Mouse (Mus musculus) embryonic facial prominence, embryonic 15.5 days (tissue): ENCODE results near the gene Vwf. TPM values are rescaled to one million over a fixed set of nuclear protein-coding genes. Genes with fewer than 3 reads are reported as not detected.
A peak's percentile ranks its signal among the peaks of the same experiment; 100 is the strongest.

Experiments used
- ATAC-seq: fragments of 200-750 bp; cut with Nextera tagmentation; 2 replicates; pipeline ENCODE4 v1.8.0; 2017; ENCODE audit warnings: low read depth, moderate TSS enrichment; ENCODE audit not compliant: insufficient number of reproducible peaks, low FRiP score, low TSS enrichment
- H3K27ac ChIP-seq: fragments of 300-500 bp; sonication (generic); replicated peaks from 2 replicates; pipeline ENCODE4 v1.5.1; 2015; ENCODE audit warnings: mild to moderate bottlenecking, inconsistent platforms
- H3K27me3 ChIP-seq: fragments of 300-500 bp; sonication (generic); 2 replicates; pipeline ENCODE4 v1.6.1; 2015; ENCODE audit warnings: inconsistent platforms
- H3K36me3 ChIP-seq: fragments of 300-500 bp; sonication (generic); 2 replicates; pipeline ENCODE4 v1.6.1; 2015; ENCODE audit warnings: mild to moderate bottlenecking, inconsistent platforms
- H3K4me1 ChIP-seq: fragments of 300-500 bp; sonication (generic); 2 replicates; pipeline ENCODE4 v1.6.1; 2015; ENCODE audit warnings: inconsistent platforms
- H3K4me2 ChIP-seq: fragments of 300-500 bp; sonication (generic); replicated peaks from 2 replicates; pipeline ENCODE4 v1.6.1; 2015; ENCODE audit warnings: mild to moderate bottlenecking, inconsistent platforms
- H3K4me3 ChIP-seq: fragments of 300-500 bp; sonication (generic); replicated peaks from 2 replicates; pipeline ENCODE4 v1.5.1; 2015; ENCODE audit warnings: mild to moderate bottlenecking, inconsistent platforms
- H3K9ac ChIP-seq: fragments of 300-500 bp; sonication (generic); 2 replicates; pipeline ENCODE4 v1.6.1; 2015; ENCODE audit warnings: inconsistent platforms
- H3K9me3 ChIP-seq: fragments of 300-500 bp; sonication (generic); replicated peaks from 2 replicates; pipeline ENCODE4 v1.6.1; 2016; ENCODE audit warnings: inconsistent platforms
- WGBS: fragments of 180-500 bp; shearing (Covaris S2); methylation state at CpG from one replicate; pipeline ENCODE4 v1.1.7; 2015; 5-methylcytosine and 5-hydroxymethylcytosine counted together
- polyA plus RNA-seq: library from polyadenylated mRNA; unstranded; fragments of >200 nt; fragmentation: Nextera tagmentation; extraction: Ambion mirVana; gene quantifications from 2 replicates; pipeline ENCODE4 v1.2.1, GENCODE M21; 2015

The Vwf gene
- polyA plus RNA-seq, 1 experiment from 2014 or later, result 9.4 TPM

DNA sequence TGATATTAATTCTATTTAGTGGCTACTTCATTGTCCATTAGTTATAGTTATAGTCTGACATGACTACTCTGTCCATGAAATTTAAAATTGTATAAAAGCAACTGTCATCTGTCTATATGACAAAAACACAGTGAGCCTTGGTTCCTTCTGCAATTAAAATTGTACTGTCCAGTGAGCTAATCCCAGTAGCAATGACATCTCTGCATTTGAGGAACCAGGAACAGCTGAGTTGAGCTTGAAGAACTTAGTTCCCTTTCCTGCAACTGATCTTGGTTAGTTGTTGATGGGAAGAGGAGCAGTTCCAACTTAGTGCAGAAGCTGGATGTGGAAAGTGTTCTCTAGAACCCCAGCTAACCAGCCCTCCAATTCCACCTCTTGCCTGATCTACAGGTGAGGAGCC, 138.8 kb downstream of the Vwf start:
- H3K36me3 ChIP-seq, result no peaks in the 10 kb centered on the region
- no peak overlapping the region for H3K4me2 ChIP-seq
- H3K4me3 ChIP-seq, result no peak overlapping the region
- H3K27ac ChIP-seq, result no peak overlapping the region
- H3K4me1 ChIP-seq, result peaks cover 9% of the 10 kb centered on the region
- no peak overlapping the region for H3K9ac ChIP-seq
- no peaks in the 10 kb centered on the region for H3K9me3 ChIP-seq
- peaks cover 8% of the 10 kb centered on the region for H3K27me3 ChIP-seq
- ATAC-seq, result no peak

GRCm38 (mm10) chr6:125687986-125688385, 141.4 kb downstream of the Vwf start:
- no peak overlapping the region for H3K9ac ChIP-seq
- H3K4me2 ChIP-seq, result no peak overlapping the region
- H3K27ac ChIP-seq, result no peak overlapping the region
- whole genome bisulfite sequencing, result 47% methylated on average over 1 of the region's 1 CpGs
- H3K4me3 ChIP-seq, result no peak overlapping the region
- no peaks in the 10 kb centered on the region for H3K36me3 ChIP-seq
- peaks cover 9% of the 10 kb centered on the region for H3K27me3 ChIP-seq
- no peak for ATAC-seq
- peaks cover 11% of the 10 kb centered on the region for H3K4me1 ChIP-seq
- H3K9me3 ChIP-seq, result no peaks in the 10 kb centered on the region

- Histone ChIP-seq H3K4me3 (peak within 1 kb of the TSS; percentile 31), H3K4me1 (peaks cover 11% of the 10 kb centered on the region), H3K4me2 (peak within 1 kb of the TSS; percentile 57), H3K9me3 (no peaks in the 10 kb centered on the region), H3K36me3 (no peaks in the 10 kb centered on the region), H3K27me3 (peaks cover 9% of the 10 kb centered on the region), H3K27ac (no peak within 1 kb of the TSS), H3K9ac (no peak within 1 kb of the TSS)
- WGBS, result 2% methylated on average over 20 of the region's 20 CpGs
- no peak for ATAC-seq
These were observed 143.6 kb downstream of the Vwf start, which contains the start of gene Ano2 for GRCm38 (mm10) chr6:125690057-125690703. Ano2 (plus strand) TSS chr6:125690419.

DNA sequence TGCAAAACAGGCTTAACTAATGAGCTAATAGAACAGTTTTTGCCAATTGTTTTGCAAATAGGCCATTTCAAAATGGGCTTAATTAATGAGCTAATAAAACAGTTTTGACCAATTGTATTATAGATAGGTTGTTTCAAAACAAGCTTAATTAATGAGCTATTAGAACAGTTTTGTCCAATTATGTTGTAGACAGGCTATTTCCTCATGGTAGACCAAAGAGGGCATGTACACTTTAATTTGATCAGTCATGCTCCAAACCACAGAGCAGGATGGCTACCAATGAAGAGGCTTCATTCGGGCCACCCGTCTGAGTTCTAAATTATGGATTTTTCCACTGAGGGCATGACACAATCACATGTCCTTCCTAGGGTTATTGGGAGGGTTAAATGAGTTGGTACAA, 154.6 kb downstream of the Vwf start:
- H3K9ac ChIP-seq, result no peak overlapping the region
- no peaks in the 10 kb centered on the region for H3K4me1 ChIP-seq
- H3K27ac ChIP-seq, result no peak overlapping the region
- no peaks in the 10 kb centered on the region for H3K36me3 ChIP-seq
- no peak overlapping the region for H3K4me2 ChIP-seq
- H3K9me3 ChIP-seq, result no peaks in the 10 kb centered on the region
- H3K4me3 ChIP-seq, result no peak overlapping the region
- H3K27me3 ChIP-seq, result no peaks in the 10 kb centered on the region
- 65% methylated on average over 2 of the region's 2 CpGs for WGBS
- ATAC-seq, result no peak

- Histone ChIP-seq H3K27ac (no peak overlapping the region), H3K4me1 (no peaks in the 10 kb centered on the region), H3K36me3 (no peaks in the 10 kb centered on the region), H3K9me3 (no peaks in the 10 kb centered on the region), H3K9ac (no peak overlapping the region), H3K27me3 (no peaks in the 10 kb centered on the region), H3K4me3 (no peak overlapping the region), H3K4me2 (no peak overlapping the region)
- 82% methylated on average over 16 of the region's 16 CpGs for WGBS
- peak; percentile 39; the same call in 1 of the 2 replicates for ATAC-seq
These were observed 164.7 kb downstream of the Vwf start for GRCm38 (mm10) chr6:125711261-125711660.

GRCm38 (mm10) chr6:125726408-125726807, 179.8 kb downstream of the Vwf start:
- Histone ChIP-seq H3K9ac (no peak overlapping the region), H3K27ac (no peak overlapping the region), H3K36me3 (no peaks in the 10 kb centered on the region), H3K4me3 (no peak overlapping the region), H3K4me1 (no peaks in the 10 kb centered on the region), H3K4me2 (no peak overlapping the region), H3K27me3 (no peaks in the 10 kb centered on the region), H3K9me3 (no peaks in the 10 kb centered on the region)
- WGBS, result 81% methylated on average over 2 of the region's 2 CpGs
- no peak for ATAC-seq

GRCm38 (mm10) chr6:125727484-125727911, 180.9 kb downstream of the Vwf start:
- H3K4me3 ChIP-seq, result no peak overlapping the region
- H3K4me1 ChIP-seq, result no peaks in the 10 kb centered on the region
- H3K36me3 ChIP-seq, result no peaks in the 10 kb centered on the region
- H3K9ac ChIP-seq, result no peak overlapping the region
- H3K27ac ChIP-seq, result no peak overlapping the region
- no peak for ATAC-seq
- no peak overlapping the region for H3K4me2 ChIP-seq
- H3K27me3 ChIP-seq, result no peaks in the 10 kb centered on the region
- H3K9me3 ChIP-seq, result no peaks in the 10 kb centered on the region
- WGBS, result 33% methylated on average over 5 of the region's 5 CpGs

DNA sequence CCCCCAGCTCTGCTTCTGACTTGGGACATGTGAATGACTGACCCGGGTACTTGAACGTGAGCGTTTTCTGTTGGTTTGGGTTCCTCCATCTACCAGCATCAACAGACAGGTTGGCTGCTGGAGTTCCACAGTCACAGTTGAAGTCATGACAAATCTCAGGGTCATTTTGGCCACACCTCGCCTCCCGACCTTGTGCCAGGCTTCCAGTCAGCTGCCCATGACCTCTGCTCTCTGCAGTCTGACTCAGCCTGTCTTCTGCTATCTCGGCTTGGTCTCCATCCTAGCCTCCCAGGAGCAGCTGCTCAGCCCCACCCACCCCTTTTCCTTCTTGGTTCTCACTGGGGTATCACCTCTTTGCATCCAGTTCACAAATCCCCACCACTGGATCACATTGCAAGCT, 182.9 kb downstream of the Vwf start:
- no peaks in the 10 kb centered on the region for H3K9me3 ChIP-seq
- no peak overlapping the region for H3K4me2 ChIP-seq
- ATAC-seq, result no peak
- no peaks in the 10 kb centered on the region for H3K27me3 ChIP-seq
- H3K27ac ChIP-seq, result no peak overlapping the region
- no peak overlapping the region for H3K9ac ChIP-seq
- H3K4me3 ChIP-seq, result no peak overlapping the region
- 85% methylated on average over 6 of the region's 6 CpGs for WGBS
- H3K36me3 ChIP-seq, result no peaks in the 10 kb centered on the region
- H3K4me1 ChIP-seq, result no peaks in the 10 kb centered on the region

- no peaks in the 10 kb centered on the region for H3K27me3 ChIP-seq
These were observed 183.5 kb downstream of the Vwf start for GRCm38 (mm10) chr6:125729986-125730535.

More at GRCm38 (mm10) chr6:125729986-125730535, 183.5 kb downstream of the Vwf start:
- H3K36me3 ChIP-seq, result no peaks in the 10 kb centered on the region
- H3K27ac ChIP-seq, result no peak overlapping the region
- no peak overlapping the region for H3K4me3 ChIP-seq
- H3K4me2 ChIP-seq, result no peak overlapping the region
- no peaks in the 10 kb centered on the region for H3K9me3 ChIP-seq
- H3K4me1 ChIP-seq, result no peaks in the 10 kb centered on the region
- no peak for ATAC-seq
- 61% methylated on average over 11 of the region's 11 CpGs for WGBS
- no peak overlapping the region for H3K9ac ChIP-seq

Other genes with a start within 250 kb of the Vwf start
- 47.3 and 47.7 TPM in 2 replicates for gene Ltbr, start 232.9 kb upstream of the Vwf start, polyA plus RNA-seq
- 7.2 and 8.8 TPM in 2 replicates for gene Scnn1a, start 226.1 kb upstream of the Vwf start, polyA plus RNA-seq
- 88.7 and 93.3 TPM in 2 replicates for gene Tnfrsf1a, start 197.4 kb upstream of the Vwf start, polyA plus RNA-seq
- 3.5 and 3.8 TPM in 2 replicates for gene Plekhg6, start 166.0 kb upstream of the Vwf start, polyA plus RNA-seq
- gene Cd9, start 52.0 kb upstream of the Vwf start, polyA plus RNA-seq, result 366 and 382 TPM in 2 replicates
- gene Ano2, start 143.6 kb downstream of the Vwf start, polyA plus RNA-seq, result 1.0 and 1.6 TPM in 2 replicates